Comparison of ENCODE assay signal across 8 mouse cellular contexts in genomic region chr10:95643696-95644360, GRCm38 (mm10). TPM values are rescaled to one million over a fixed set of nuclear protein-coding genes. Genes with fewer than 3 reads are reported as not detected.
A peak's percentile ranks its signal among the peaks of the same experiment; 100 is the strongest.
DNase-seq lines count a peak whose midpoint lies in the region; ATAC-seq lines count a peak whose summit lies in the region.

No protein-coding gene starts in this region.

- no peak overlapping the region for H3K9ac ChIP-seq in liver, embryonic 11.5 days (ENCODE audit: low read depth, low read length)
- H3K9ac ChIP-seq in liver, embryonic 12.5 days, result no peak overlapping the region
- no peak overlapping the region for H3K9ac ChIP-seq in heart, embryonic 15.5 days

- H3K36me3 ChIP-seq in liver, embryonic 11.5 days (ENCODE audit: control insufficient read depth, insufficient read depth, low read length), result no peaks in the 10 kb centered on the region
- H3K36me3 ChIP-seq in liver, embryonic 12.5 days, result no peaks in the 10 kb centered on the region
- H3K36me3 ChIP-seq in heart, embryonic 15.5 days, result no peaks in the 10 kb centered on the region

- H3K27me3 ChIP-seq in liver, embryonic 11.5 days (replicated peaks; ENCODE audit: control insufficient read depth, insufficient read depth, low read length), result no peaks in the 10 kb centered on the region
- no peaks in the 10 kb centered on the region for H3K27me3 ChIP-seq in liver, embryonic 12.5 days (replicated peaks)
- H3K27me3 ChIP-seq in heart, embryonic 15.5 days, result no peaks in the 10 kb centered on the region

- DNase-seq in liver, embryonic 11.5 days (ENCODE audit: low spot score), result no peak
- DNase-seq in adrenal gland, adult 2 months, result peak; percentile 89
- DNase-seq in lung, postnatal 36 days, result peak; percentile 28
- DNase-seq in right cerebral cortex, adult 18-20 months, result no peak
- DNase-seq in embryo, embryonic 10 days (ENCODE audit: low spot score), result no peak
- DNase-seq in cerebellum, postnatal 14 days, result no peak

- H3K4me3 ChIP-seq in liver, embryonic 11.5 days (ENCODE audit: low read depth, low read length), result no peak overlapping the region
- H3K4me3 ChIP-seq in liver, embryonic 12.5 days, result no peak overlapping the region
- H3K4me3 ChIP-seq in heart, embryonic 15.5 days, result no peak overlapping the region

- ATAC-seq in liver, embryonic 11.5 days (replicated peaks; ENCODE audit: low FRiP score), result 0 out of 2 replicates have a peak, but pooled peaks have one; percentile 36
- ATAC-seq in liver, embryonic 12.5 days, result no peak
- ATAC-seq in heart, embryonic 15.5 days (replicated peaks; ENCODE audit: insufficient number of reproducible peaks, insufficient read depth, low FRiP score, low read depth), result no peak

- peaks cover 10% of the 10 kb centered on the region for H3K4me1 ChIP-seq in liver, embryonic 11.5 days (replicated peaks; ENCODE audit: control insufficient read depth, insufficient read depth, low read length)
- H3K4me1 ChIP-seq in liver, embryonic 12.5 days, result peaks cover 14% of the 10 kb centered on the region
- peaks cover 11% of the 10 kb centered on the region; the same call in 1 of the 2 replicates for H3K4me1 ChIP-seq in heart, embryonic 15.5 days (replicated peaks)

- no peak overlapping the region for H3K4me2 ChIP-seq in liver, embryonic 11.5 days
- no peak overlapping the region for H3K4me2 ChIP-seq in liver, embryonic 12.5 days
- no peak overlapping the region for H3K4me2 ChIP-seq in heart, embryonic 15.5 days

- H3K9me3 ChIP-seq in liver, embryonic 11.5 days (ENCODE audit: control insufficient read depth, low read length), result no peaks in the 10 kb centered on the region
- no peaks in the 10 kb centered on the region for H3K9me3 ChIP-seq in liver, embryonic 12.5 days (replicated peaks)
- no peaks in the 10 kb centered on the region for H3K9me3 ChIP-seq in heart, embryonic 15.5 days (replicated peaks)

- no peak overlapping the region for H3K27ac ChIP-seq in liver, embryonic 11.5 days (ENCODE audit: low read depth, low read length)
- no peak overlapping the region for H3K27ac ChIP-seq in liver, embryonic 12.5 days
- H3K27ac ChIP-seq in heart, embryonic 15.5 days, result peak overlapping the region; percentile 28; the same call in 1 of the 2 replicates

- 59% methylated on average over 6 of the region's 6 CpGs for WGBS in liver, embryonic 11.5 days
- WGBS in liver, embryonic 12.5 days (ENCODE audit: insufficient replicate concordance), result 53% methylated on average over 6 of the region's 6 CpGs
- 41% methylated on average over 6 of the region's 6 CpGs for WGBS in heart, embryonic 15.5 days

RNA-seq across cellular contexts. Expression of gene Anapc15-ps, which starts 29.4 kb away (rescaled TPM):
- polyA plus RNA-seq in liver, embryonic 11.5 days (2014; fragmentation: Nextera tagmentation; extraction: Ambion mirVana), result not detected in 2 replicates
- not detected in 2 replicates for polyA plus RNA-seq in liver, embryonic 12.5 days (2016; fragmentation: Nextera tagmentation; extraction: Ambion mirVana)
- total RNA-seq in adrenal gland, adult 2 months (2021), result not detected
- polyA plus RNA-seq in adrenal gland, adult 2 months (2012; rRNA removed), result not detected in 2 replicates
- polyA plus RNA-seq in heart, embryonic 15.5 days (2015; fragmentation: Nextera tagmentation; extraction: Ambion mirVana), result not detected in 2 replicates

Comparison
In these comparisons a context has a peak if more than half of its experiments do, and no peak if none do; other contexts are left out.
1. DNase-seq: peak in adrenal gland, adult 2 months (single experiment) and lung, postnatal 36 days (single experiment); none in liver, embryonic 11.5 days (single experiment), right cerebral cortex, adult 18-20 months (single experiment), embryo, embryonic 10 days (single experiment) and cerebellum, postnatal 14 days (0 of 2).